Mouse (Mus musculus): ENCODE measurements around the gene Eif3f. TPM values are rescaled to one million over a fixed set of nuclear protein-coding genes. Genes with fewer than 3 reads are reported as not detected.

Gene Eif3f
- total RNA-seq (2022), result 10 to 100 TPM; 81.4 to 89.7 (median 83.2) TPM

DNA sequence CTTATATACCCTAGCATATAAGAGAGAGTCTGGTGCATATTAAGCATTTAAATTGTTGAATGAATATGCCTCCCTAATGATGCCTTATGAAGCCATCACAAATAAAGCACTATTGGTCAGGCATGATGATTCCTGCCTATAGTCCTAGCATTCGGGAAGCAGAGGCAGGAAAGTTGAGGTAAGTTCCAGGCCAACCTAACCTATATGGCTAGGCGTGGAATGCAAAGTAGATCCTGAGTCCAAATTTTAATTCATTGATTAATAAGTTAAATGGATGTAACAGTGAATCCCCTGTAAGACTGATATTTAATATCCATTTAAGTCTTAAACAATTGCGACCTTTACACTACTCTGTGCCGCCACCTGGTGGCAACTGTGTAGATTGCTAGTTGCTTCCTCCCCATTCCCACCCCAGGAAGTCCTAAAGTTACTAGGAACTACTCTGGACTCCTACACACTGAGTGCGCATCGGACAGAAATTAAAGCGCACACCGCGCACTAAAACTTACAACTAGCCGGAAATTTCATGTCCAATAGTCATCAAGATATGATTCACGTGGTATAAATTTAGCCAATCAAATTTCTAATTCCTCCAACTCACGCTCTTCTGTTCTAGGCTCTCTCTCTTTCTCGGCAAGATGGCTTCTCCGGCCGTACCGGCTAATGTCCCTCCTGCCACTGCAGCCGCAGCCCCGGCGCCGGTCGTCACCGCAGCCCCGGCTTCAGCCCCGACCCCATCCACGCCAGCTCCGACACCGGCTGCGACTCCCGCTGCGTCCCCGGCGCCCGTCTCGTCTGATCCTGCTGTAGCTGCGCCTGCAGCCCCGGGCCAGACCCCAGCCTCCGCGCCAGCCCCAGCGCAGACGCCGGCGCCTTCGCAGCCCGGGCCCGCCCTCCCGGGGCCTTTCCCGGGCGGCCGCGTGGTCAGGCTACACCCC lies at the start of gene Eif3f:
TSS of gene Eif3f (plus strand) at position 624 of the 938 bp plus-strand sequence.
- DNase-seq (ENCODE audit: low spot score), result peak; percentile 99

DNA sequence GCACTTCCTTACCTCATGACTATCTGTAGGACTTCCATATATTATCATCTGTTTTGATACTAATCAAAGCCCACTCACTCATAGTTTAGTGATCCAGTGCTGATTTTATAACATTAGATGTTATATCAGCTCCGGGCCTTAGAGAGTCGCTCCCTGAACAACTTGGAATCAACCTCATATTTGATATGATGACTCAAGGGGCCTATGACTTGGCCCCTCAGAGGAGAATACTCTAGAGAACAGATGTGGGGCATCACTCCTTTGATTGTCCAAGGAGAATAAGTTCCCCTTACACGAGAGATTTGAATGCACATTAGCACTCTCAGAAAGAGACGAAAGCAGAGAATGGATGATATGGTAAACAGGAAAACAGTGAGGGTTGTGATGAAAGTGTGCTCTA lies 49.3 kb upstream of the Eif3f start, which contains the start of gene Olfr518:
TSS of gene Olfr518 (minus strand) at position 101 of the 400 bp plus-strand sequence.
- DNase-seq (ENCODE audit: low spot score), result no peak

DNA sequence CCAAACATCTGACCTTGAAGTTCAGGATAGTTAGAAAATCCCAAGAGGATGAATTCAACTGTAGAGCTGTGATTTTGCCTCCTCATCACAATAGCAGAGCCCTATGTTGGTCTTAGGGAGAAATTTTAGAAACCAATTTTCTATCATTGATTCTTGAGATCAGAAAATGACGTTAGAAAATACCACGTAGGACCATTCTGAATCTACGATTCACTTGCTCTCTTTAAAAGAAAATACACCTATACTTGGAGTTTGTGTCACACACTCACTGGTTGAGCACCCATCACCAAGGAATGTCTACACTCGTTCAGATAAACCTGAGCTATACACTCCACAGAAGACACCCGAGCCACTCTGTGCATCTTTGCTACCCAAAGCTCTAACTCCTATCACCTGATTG lies 39.9 kb upstream of the Eif3f start, which contains the start of gene Olfr519:
TSS of gene Olfr519 (minus strand) at position 101 of the 400 bp plus-strand sequence.
- DNase-seq (ENCODE audit: low spot score), result no peak

DNA sequence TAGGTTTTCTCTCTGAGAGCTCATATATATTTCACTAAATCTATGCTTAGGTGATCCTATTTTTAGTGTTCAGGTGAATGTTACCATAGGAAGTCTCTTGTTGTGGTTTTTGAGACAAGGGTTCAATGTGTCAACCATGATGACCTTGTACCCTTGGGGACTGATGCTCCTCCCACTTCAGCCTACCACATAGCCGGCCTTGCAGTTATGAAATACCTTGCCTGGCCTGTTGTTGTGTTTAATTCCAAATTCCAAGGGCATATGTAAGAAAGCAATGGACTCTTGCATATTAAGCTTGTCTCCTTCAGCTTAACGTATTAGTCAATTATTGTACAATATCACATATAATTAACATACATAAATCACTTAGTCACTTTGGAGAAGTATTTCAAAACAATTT lies 30.2 kb upstream of the Eif3f start:
- no peak for DNase-seq (ENCODE audit: low spot score)

DNA sequence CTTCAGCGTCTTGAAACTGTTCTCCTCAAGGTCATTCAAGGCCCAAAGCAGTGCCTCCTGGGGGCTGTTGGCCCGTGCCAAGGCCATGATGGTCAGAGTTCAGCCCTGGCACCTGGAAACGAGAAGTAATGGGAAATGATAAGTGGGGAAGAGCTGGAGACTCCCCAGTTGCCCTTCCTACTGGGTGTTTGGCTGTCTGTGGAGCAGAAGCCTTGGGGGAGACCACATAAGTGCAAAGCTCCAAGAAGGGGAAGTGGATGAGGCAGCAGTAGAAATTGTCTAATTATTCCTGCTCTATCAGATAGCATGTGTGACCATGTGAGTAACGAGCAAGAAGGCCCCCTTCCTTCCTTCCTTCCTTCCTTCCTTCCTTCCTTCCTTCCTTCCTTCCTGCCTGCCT lies 7.2 kb upstream of the Eif3f start:
- no peak for DNase-seq (ENCODE audit: low spot score)

DNA sequence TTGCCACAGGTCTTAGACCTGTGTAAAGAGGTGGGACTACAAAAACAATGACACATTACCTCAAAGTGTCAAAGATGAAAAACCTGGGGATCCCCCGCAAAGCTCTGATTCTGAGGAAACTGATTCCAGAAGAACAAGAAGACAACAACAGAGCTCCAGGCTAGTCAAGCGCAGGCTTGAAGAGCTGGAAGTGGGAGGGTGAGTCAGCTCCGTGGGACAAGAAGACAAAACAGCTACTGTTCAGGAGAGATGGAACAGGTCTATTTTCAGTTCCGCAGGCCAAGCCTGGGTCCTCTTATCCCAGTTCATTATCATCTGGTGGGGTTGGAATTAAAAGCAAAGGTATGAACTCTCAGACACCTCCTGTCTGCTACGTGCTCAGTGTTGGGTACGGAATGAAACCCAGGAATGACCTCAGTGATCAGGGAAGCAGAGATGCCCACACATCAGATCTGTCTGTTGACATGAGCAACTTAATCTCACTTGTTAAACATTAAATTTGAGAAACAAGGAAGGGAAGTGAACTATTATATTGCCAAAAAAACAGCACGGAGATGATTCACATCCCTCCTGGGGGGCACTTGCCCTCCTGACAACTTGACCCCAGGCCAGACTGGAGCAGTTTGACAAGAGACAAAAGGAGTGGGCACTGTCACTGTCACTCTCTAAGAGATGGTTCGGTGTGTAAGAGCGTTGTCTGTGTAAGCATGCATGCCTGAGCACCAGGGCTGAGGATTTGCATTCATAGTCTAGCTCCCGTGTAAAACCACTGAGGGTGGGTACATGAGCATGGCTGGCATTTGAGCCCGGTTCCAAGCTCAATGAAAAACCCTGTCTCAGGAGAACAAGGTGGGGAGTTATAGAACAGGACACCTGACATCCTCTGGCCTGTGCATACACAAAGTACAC lies 5.7 kb upstream of the Eif3f start:
- no peak for DNase-seq (ENCODE audit: low spot score)

DNA sequence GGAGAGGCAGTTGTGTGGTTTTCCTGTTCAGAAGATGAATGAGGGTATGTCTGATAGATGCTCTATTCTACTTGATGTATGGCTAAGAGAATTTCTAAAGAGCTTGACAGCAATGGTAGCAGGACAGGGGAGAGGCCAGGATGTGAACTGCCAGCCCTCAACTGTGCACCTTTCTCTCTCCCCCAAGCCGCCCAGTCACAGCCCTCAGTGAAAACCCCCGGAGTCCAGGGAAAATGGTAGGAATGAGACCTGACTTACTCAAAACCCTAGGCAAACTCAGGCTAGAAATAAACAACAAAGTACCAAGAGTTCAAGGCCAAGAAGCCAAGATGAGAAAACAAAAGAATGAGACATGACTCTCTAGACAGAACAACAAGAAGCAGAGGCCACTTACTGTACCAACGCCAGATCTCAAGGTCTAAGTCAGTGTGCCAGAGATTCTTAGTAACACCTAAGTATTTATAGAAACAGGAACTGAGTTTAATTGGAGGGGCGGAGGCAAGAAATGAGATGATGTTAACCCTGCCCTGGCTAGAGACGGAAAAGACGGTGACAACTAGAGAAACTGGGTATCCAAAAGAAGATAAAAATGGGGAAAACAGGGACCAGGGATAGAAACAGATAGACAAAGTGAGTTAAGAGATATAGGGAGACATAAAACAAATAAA lies 4.4 kb upstream of the Eif3f start, which contains the start of gene Nlrp10:
TSS of gene Nlrp10 (minus strand) at position 453 of the 668 bp plus-strand sequence.
- peak; percentile 15 for DNase-seq (ENCODE audit: low spot score)

DNA sequence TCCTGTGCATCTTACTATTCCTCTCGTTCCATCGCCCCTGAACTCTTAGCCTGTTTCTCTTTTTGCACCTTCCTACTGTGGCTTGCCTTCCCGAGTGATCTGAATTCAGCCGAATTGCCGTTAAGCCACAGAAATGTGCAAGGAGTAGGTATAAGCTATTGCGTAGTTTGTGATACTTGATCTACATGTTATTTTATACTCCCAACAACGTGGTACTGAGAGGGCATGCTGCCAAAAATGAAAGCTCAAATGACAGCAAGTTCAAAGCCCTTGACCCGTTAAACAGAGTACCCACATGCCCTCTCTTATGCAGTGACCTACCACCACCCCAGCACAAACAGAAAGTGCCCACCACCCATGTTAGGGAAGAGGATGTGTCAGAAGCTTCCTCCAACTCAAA lies 619 bp downstream of the Eif3f start:
- no peak for DNase-seq (ENCODE audit: low spot score)

- DNase-seq (ENCODE audit: low spot score), result no peak
Measured at GRCm38 (mm10) chr7:108935411-108935810, 1.2 kb downstream of the Eif3f start.

GRCm38 (mm10) chr7:108936591-108936990 lies 2.4 kb downstream of the Eif3f start:
- DNase-seq (ENCODE audit: low spot score), result no peak

- no peak for DNase-seq (ENCODE audit: low spot score)
Measured at GRCm38 (mm10) chr7:108941466-108941865, 7.2 kb downstream of the Eif3f start.

DNA sequence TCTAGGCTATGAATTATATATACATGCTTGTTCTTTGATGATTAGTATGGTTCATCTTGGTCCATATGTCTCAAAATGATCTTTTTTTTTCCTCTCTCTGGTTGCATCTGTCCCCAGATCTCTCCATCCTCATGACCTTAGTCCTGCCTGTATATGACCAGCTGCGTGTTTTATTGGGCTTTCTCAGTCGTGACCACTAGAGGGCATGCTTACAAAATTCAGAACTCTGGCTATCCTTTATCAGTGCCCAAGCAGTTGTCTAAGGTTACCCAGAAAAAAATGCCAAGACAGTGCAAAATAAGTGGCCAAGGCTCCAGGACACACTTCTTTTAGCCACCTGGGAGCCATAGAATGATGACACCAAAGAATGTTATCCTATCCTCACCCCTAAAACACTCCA lies 9.8 kb downstream of the Eif3f start:
- peak; percentile 36 for DNase-seq (ENCODE audit: low spot score)

- no peak for DNase-seq (ENCODE audit: low spot score)
Measured at GRCm38 (mm10) chr7:108948611-108949010, 14.4 kb downstream of the Eif3f start.

DNA sequence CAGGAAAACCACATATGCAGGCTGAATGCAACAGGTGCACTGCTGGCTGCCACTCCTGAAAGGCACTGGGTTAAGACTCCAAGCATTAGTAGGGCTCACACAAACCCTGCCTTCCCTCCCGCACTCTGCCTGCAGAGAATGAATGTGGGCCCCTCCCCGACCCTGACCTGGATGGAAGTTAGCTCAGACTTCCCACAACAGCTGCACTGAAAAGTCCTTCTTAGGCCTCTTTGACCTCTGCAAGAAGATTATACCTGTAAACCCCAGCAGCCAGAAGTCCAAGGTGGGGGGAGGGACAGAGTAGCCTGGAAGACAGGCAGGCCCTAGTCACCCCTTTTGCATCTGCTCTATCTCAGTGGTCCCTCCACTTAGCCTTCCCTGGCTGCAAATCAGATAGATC lies 15.1 kb downstream of the Eif3f start:
- DNase-seq (ENCODE audit: low spot score), result no peak

DNA sequence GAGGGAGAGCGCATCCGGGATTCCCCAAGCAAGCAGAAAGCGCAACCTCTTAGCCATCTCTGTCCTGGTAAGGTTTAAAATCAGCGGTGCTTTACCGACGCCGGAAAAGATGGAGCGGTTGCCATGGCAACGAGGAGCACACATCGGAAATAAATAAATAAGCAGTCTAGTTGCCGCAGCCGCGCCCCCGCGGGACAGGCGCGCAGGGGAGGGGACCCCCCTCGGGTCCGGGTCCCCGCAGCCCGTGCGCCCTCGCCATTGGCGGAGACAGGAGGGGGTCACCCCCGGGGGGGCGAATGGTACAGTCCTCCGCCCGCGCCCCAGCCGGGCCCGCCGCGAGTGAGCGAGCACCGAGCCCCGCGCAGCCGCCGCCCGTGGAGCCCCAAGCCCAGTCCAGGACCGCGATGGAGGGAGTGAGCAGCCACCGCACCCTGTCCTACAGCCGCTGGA lies 16.1 kb downstream of the Eif3f start, which contains the start of gene Tub:
TSS of gene Tub (plus strand) at position 27 of the 450 bp plus-strand sequence.
- DNase-seq (ENCODE audit: low spot score), result peak; percentile 8

- DNase-seq (ENCODE audit: low spot score), result no peak
Measured at GRCm38 (mm10) chr7:108950762-108951331, 16.6 kb downstream of the Eif3f start.

GRCm38 (mm10) chr7:108952801-108953200 lies 18.6 kb downstream of the Eif3f start:
- no peak for DNase-seq (ENCODE audit: low spot score)

- no peak for DNase-seq (ENCODE audit: low spot score)
Measured at GRCm38 (mm10) chr7:108954185-108954584, 20.0 kb downstream of the Eif3f start.

GRCm38 (mm10) chr7:108957734-108958133 lies 23.5 kb downstream of the Eif3f start:
- no peak for DNase-seq (ENCODE audit: low spot score)

- no peak for DNase-seq (ENCODE audit: low spot score)
Measured at GRCm38 (mm10) chr7:108965968-108966367, 31.8 kb downstream of the Eif3f start.
